Mouse (Mus musculus): ENCODE data around the gene Olfr460. TPM values are rescaled to one million over a fixed set of nuclear protein-coding genes. Genes with fewer than 3 reads are reported as not detected.

The Olfr460 gene
- total RNA-seq (2023) = not detected in 2 replicates

GRCm38 (mm10) chr6:40569187-40569586 lies at the start of gene Olfr460:
TSS of gene Olfr460 (plus strand) at chr6:40569487.

GRCm38 (mm10) chr6:40554950-40555349 lies 14.3 kb upstream of the Olfr460 start, which contains the start of gene Olfr461:
TSS of gene Olfr461 (minus strand) at chr6:40555050.

GRCm38 (mm10) chr6:40585645-40586044 lies 16.4 kb downstream of the Olfr460 start, which contains the start of gene Clec5a:
TSS of gene Clec5a (minus strand) at chr6:40585821.

GRCm38 (mm10) chr6:40613260-40613852 lies 44.1 kb downstream of the Olfr460 start, which contains the start of gene Tas2r138:
TSS of gene Tas2r138 (minus strand) at chr6:40613310.

Other genes starting within 250 kb of the Olfr460 start
- 4.9 and 8.1 TPM in 2 replicates for gene Agk, start 244.3 kb upstream of the Olfr460 start, total RNA-seq (2023)
- gene E330009J07Rik, start 133.4 kb upstream of the Olfr460 start, total RNA-seq (2023) = 13.0 and 20.3 TPM in 2 replicates
- gene Wee2, start 130.4 kb upstream of the Olfr460 start, total RNA-seq (2023) = not detected in 2 replicates
- 23.5 and 31.8 TPM in 2 replicates for gene Ssbp1, start 98.1 kb upstream of the Olfr460 start, total RNA-seq (2023)
- not detected in 2 replicates for gene Tas2r137, start 78.3 kb upstream of the Olfr460 start, total RNA-seq (2023)
- not detected in 2 replicates for gene Tas2r108, start 76.0 kb upstream of the Olfr460 start, total RNA-seq (2023)
- not detected in 2 replicates for gene Prss37, start 50.0 kb upstream of the Olfr460 start, total RNA-seq (2023)
- gene Olfr461, start 14.4 kb upstream of the Olfr460 start, total RNA-seq (2023) = 0.25 and 0.29 TPM in 2 replicates
- 219 and 231 TPM in 2 replicates for gene Clec5a, start 16.3 kb downstream of the Olfr460 start, total RNA-seq (2023)
- not detected in 2 replicates for gene Tas2r138, start 43.8 kb downstream of the Olfr460 start, total RNA-seq (2023)
- gene Mgam, start 59.3 kb downstream of the Olfr460 start, total RNA-seq (2023) = 132 and 182 TPM in 2 replicates